8 mouse cellular contexts compared by ENCODE assay signal in genomic region chr17:17623890-17624420, GRCm38 (mm10). TPM values are rescaled to one million over a fixed set of nuclear protein-coding genes. Genes with fewer than 3 reads are reported as not detected.
DNase-seq lines count a peak whose midpoint lies in the region; ATAC-seq lines count a peak whose summit lies in the region.

No protein-coding gene starts in this region.

- peak overlapping the region; percentile 89 for H3K4me3 ChIP-seq in liver, embryonic 15.5 days (replicated peaks)

- peak overlapping the region; percentile 90 for H3K9ac ChIP-seq in liver, embryonic 15.5 days

- H3K27ac ChIP-seq in liver, embryonic 15.5 days (replicated peaks) = peak overlapping the region; percentile 99

- peak; percentile 40 to 57 for DNase-seq in left cerebral cortex, adult 18-20 months (ENCODE audit: low spot score in 2 of 2)
- no peak for DNase-seq in left cerebral cortex, adult 11 months (ENCODE audit: low spot score)
- peak; percentile 59 to 62 for DNase-seq in cerebellum, postnatal 36 days
- peak; percentile 47 to 65 for DNase-seq in gastrocnemius, postnatal 4 days (ENCODE audit: low spot score in 2 of 2)
- peak; percentile 74 for DNase-seq in kidney, adult 18-20 months
- peak; percentile 70 for DNase-seq in neural tube, embryonic 10.5 days (ENCODE audit: extremely low spot score, low spot score)
- DNase-seq in thymus, postnatal 25 days = peak; percentile 61

- ATAC-seq in liver, embryonic 15.5 days (ENCODE audit: insufficient read depth) = peak; percentile 14

- no peaks in the 10 kb centered on the region for H3K9me3 ChIP-seq in liver, embryonic 15.5 days (replicated peaks)

- 1% methylated on average over 42 of the region's 42 CpGs for WGBS in liver, embryonic 15.5 days (ENCODE audit: insufficient replicate concordance)

- H3K4me1 ChIP-seq in liver, embryonic 15.5 days (replicated peaks) = peaks cover 30% of the 10 kb centered on the region

- peak overlapping the region; percentile 94 for H3K4me2 ChIP-seq in liver, embryonic 15.5 days

- H3K27me3 ChIP-seq in liver, embryonic 15.5 days = no peaks in the 10 kb centered on the region

- H3K36me3 ChIP-seq in liver, embryonic 15.5 days (replicated peaks) = no peaks in the 10 kb centered on the region

RNA-seq across cellular contexts. Expression of gene Lnpep, which starts 0.9 kb away (rescaled TPM):
- total RNA-seq in left cerebral cortex, adult 18-20 months (2021) = 100 to 1,000 TPM in 1 of 2 experiments, 10 to 100 TPM in 1; 99.9 to 105 TPM
- total RNA-seq in gastrocnemius, postnatal 4 days (2021) = 100 to 1,000 TPM; 103 to 115 TPM
- polyA plus RNA-seq in liver, embryonic 15.5 days (2015; fragmentation: Nextera tagmentation; extraction: Ambion mirVana) = 2.8 and 2.9 TPM in 2 replicates
